Mouse (Mus musculus) small intestine, adult 2 months (tissue): ENCODE results near the gene 6430550D23Rik.

Experiments
- CTCF ChIP-seq: fragments of 200-500 bp; IDR thresholded peaks from 2 replicates; pipeline ENCODE4 v1.5.1; 2012; ENCODE audit warnings: low read depth, mild to moderate bottlenecking, control low read depth, inconsistent platforms, low read length, moderate library complexity, mixed read lengths; ENCODE audit not compliant: insufficient replicate concordance, insufficient read length; ENCODE audit errors: extremely low read depth
- POLR2A ChIP-seq: fragments of 200-500 bp; IDR thresholded peaks from 2 replicates; pipeline ENCODE4 v1.6.1; 2012; ENCODE audit warnings: low read depth, mild to moderate bottlenecking, control low read depth, inconsistent platforms, low read length, moderate library complexity

DNA sequence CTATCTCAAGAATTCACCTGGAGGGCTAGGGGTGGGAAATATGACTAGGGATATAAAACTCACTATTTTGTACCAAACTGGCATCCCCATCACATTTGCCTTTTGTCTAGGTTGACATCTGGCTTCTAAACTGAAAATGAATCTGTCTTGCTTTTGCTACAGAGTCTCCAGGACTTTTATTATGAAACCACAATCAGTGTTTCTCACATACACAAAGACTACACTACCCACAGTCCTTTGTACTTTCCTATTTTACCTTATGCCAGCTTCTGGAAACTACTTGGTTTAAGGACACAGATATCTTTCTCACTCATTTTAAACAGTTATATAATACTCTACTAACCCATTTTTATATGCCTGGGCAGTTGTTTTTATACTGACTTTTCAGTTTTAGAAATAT lies 17.7 kb upstream of the 6430550D23Rik start:
- TF ChIP-seq POLR2A (no peak), CTCF (no peak)
